Mouse (Mus musculus): ENCODE data around the gene Mast3.
A peak's percentile ranks its signal among the peaks of the same experiment; 100 is the strongest.

Mast3 gene

DNA sequence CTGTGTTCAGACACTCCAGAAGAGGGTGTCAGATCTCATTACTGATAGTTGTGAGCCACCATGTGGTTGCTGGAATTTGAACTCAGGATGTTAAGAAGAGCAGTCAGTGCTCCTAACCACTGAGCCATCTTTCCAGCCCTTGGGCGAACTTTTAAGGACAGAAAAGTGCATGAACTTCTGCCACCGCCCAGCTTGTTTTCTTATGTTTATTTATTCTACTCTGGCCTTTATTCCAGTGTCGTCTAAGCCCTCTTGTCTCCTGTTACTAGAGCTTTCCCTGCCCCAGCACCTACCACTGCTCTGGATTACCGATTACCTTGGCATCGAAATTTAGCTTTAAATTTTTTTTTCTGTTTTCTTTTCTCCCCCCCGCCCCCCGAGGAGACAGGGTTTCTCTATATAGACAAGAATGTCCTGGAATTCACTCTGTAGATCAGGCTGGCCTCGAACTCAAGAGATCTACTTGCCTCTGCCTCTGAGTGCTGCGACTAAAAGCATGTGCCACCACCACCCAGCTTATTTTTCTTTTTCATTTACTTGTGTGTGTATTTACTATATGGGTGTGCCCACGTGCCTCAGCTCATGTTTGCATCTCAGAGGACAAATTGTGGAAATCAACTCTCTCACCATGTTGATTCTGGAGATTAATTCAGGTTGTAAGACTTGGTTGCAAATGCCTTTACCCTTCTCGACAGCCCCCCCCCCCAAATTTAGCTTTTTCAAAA is 1.9 kb downstream of the Mast3 start:
- no peak for DNase-seq (ENCODE audit: low spot score)

DNA sequence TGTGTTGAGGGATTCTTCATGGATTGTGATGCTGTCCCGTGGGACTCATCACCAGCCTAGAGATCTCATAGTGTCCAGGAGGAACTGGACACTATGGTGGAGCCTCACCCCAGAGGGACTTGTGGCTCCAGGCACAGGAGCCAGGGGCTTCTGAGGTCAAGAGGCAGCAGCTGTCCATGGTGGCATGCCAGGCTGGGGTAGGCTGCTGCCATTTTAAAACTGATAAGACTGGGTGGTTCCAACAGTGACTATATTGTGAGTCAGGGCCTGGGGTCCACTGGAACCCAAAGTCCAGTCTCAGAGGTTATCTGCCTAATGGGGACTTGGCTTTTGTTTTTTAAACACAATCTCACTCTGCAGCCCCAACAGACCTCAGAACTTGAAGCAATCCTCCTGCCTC is 3.0 kb downstream of the Mast3 start:
- DNase-seq (ENCODE audit: low spot score): no peak

- no peak for DNase-seq (ENCODE audit: low spot score)
Observed at GRCm38 (mm10) chr8:70801156-70801555, 3.7 kb downstream of the Mast3 start.

- DNase-seq (ENCODE audit: low spot score): no peak
Observed at GRCm38 (mm10) chr8:70800648-70801047, 4.2 kb downstream of the Mast3 start.

DNA sequence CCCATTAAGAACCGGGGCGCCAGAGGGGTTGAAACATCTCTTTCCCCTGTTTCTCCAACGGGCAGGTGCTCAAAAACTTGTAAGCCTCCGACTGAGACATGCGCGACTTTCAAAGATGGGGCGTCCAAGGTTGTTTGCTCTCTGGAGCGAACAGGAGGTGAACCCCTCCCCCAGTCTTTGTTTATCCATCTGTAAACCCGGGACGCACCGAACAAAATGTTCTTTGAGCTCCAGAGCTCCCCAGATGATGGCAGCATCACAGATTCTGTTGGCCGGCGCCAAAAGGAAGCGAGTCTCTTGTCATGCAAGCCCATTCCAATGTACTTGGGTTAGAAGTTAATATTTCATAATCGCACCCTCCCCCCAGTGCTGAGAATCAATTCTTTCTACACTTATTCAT is 6.6 kb downstream of the Mast3 start:
- DNase-seq (ENCODE audit: low spot score): no peak

- DNase-seq (ENCODE audit: low spot score): peak; percentile 91
Observed at GRCm38 (mm10) chr8:70797081-70798070, 7.5 kb downstream of the Mast3 start.

GRCm38 (mm10) chr8:70796403-70797080 is 8.3 kb downstream of the Mast3 start:
- DNase-seq (ENCODE audit: low spot score): no peak

- DNase-seq (ENCODE audit: low spot score): no peak
Observed at GRCm38 (mm10) chr8:70795370-70795769, 9.5 kb downstream of the Mast3 start.

GRCm38 (mm10) chr8:70794215-70794614 is 10.6 kb downstream of the Mast3 start:
- no peak for DNase-seq (ENCODE audit: low spot score)

GRCm38 (mm10) chr8:70792700-70793099 is 12.2 kb downstream of the Mast3 start:
- DNase-seq (ENCODE audit: low spot score): no peak

DNA sequence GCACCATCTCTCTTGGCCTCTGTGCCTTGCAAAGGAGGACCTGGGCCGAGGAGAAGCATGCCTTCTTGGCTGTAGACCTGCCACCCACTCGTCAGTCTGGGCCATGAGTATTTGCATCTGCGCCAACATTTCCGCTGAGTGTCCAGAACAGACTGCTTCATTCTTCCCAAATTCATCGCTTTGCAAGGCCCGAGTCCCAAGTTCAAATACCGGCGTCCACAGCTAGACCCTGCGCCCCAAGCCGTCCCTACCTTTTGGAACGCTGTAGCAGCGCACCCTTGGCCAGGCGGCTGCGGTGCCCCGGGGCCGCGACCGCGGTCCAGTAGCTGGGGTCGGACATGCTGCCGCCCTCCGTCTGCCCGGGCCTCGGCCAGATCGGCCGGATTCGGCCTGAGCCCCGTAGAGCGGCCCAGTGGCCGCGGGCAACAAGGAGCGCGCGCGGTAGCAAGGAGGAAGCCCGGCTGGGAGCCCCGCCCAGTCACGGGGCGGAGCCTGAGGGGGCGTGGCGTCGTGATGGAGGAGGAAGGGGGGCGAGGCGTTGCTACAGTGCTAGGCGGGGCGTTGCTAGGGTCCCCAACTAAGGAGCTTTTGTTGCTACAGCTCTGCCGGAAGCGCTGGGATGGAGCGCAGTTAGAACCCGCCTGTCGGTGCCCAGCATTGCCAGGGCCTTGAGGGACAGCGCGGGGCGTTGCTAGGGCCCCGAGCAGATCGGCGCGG is 12.7 kb downstream of the Mast3 start:
- DNase-seq (ENCODE audit: low spot score): peak; percentile 99

GRCm38 (mm10) chr8:70791294-70791701 is 13.6 kb downstream of the Mast3 start:
- DNase-seq (ENCODE audit: low spot score): no peak

DNA sequence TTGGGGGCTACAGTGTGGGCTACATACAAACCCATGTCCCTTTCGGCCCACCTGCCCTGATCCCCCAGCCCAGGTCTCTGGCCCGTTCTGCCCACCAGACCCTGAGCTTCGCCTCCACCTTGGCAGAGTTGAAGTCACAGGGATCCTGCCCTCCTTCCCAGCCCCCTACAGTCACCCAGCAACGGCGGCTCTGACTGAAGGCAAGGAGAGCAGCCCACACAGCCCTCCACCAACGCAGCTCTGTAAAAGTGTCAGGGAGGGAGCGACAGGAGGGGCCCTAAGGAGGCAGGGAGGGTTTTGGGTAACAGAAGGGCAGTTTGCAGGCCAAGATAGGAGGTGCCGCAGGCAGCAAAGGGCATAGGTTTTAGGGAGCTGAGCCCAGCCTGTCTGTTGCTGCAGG is 14.0 kb downstream of the Mast3 start:
- DNase-seq (ENCODE audit: low spot score): no peak

DNA sequence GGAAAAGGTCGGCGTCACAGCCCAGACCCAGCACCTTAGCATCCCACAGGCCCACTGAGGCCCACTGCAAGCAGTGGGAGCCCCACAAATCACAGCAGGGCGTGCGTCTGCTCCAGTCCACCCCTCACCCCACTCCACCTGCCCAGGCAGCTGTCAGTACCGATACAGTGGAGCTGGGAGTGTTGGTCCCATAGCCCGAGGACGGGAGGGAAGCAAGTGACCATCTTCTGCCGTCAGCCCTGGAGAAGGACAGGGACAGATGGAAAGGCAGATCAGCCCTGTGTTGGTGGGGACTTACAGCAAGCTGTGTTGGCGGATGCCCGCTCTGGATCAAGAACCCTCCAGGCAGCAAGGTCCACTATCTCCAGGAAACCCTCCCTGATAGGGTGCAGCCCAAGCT is 15.8 kb downstream of the Mast3 start:
- no peak for DNase-seq (ENCODE audit: low spot score)

DNA sequence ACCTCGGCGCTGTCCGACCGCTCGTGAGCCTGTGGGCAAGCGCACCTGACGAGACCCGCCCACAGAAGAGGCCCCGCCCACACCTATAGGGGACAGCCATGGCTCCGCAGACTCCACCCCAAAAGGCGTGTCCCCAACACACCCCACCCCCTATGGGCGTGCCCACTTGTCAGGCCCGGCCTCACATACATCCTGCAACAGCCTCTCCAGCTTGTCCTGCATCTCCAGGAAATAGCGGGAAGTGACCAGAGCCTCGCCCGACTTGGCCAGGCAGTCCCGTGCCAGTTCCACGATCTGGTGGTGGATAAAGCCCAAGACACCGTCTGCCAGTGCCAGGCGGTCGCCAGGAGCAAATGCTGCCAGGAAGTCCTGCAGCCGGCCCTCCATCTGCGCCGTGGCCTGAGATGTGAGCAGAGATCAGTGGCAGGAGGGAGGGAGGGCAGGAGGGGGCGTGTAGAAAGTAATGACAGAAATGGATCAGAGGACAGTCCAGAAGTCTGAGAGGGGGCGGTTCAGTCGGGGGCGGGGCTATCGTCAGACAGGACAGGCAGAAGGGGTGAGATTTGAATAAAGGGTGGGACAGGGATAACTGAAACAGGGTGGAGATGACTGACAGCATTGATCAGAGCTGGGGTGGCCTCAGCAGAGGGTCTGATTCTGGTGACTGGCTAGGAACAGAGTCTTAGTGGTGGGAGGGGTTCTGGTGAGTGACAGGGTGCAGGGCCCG is 16.8 kb downstream of the Mast3 start:
- DNase-seq (ENCODE audit: low spot score): peak; percentile 37

DNA sequence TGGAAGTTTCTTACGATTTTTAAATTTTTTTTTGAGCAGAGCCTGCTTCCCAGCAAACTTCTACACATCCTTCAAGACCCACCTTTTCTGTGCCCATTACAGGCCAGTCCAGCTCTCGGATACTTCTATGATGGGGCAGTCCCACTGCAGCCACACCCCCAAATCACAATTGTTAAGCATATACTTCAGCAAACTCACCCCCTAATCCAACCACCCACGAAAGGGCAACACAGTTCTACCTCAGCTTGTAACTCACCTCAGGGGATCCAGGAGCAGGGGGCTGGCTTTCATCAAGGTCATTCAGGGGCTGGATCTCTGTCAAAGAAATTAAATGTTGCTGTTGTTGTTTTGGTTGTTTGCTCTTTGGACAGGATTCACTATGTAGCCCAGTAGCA is 17.8 kb downstream of the Mast3 start:
- DNase-seq (ENCODE audit: low spot score): no peak

GRCm38 (mm10) chr8:70786291-70787050 is 18.4 kb downstream of the Mast3 start:
- no peak for DNase-seq (ENCODE audit: low spot score)

DNA sequence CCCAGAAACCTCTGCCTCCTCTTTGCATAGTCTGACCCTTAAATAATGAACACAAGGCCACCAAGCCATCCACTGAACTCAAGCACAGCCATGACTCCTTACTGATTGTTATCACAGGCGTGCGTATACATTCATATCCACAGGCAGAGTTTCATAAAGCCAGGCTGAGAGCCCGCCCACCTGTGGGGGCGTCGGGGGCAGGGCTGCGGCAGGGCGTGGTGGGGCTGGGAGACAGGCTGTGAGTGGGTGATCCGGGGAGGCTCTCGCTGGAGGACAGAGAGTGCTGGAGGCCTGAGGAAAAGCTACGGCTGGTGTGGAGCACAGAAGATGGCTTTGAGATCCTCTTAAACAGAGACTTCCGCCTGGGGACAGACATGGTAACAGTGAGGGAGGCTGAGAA is 24.8 kb downstream of the Mast3 start:
- no peak for DNase-seq (ENCODE audit: low spot score)

GRCm38 (mm10) chr8:70776496-70777444 is 28.1 kb downstream of the Mast3 start, which contains the start of gene Pik3r2:
Gene Pik3r2, minus strand, starts transcription at chr8:70776713.
- DNase-seq (ENCODE audit: low spot score): peak; percentile 98
